Mouse (Mus musculus) MEL (cell line): ENCODE measurements at regions not wholly inside any gene's neighbourhood (a gene's known extent, or its start where the extent isn't known, plus 50 kb on each side); places are given as distances from the start of the nearest gene placed in this dataset.
A peak's percentile ranks its signal among the peaks of the same experiment; 100 is the strongest.
"Not testable (repeated sequence)": the region's sequence is repeated elsewhere in the genome, so short reads cannot be mapped to it uniquely, and the experiment has no call there.

ENCODE experiments used
- DNase-seq: peaks from one replicate; pipeline ENCODE4 v3.0.0; 2011; ENCODE audit warnings: low read depth, low spot score
- H3K27ac ChIP-seq: 2 replicates; pipeline ENCODE4 v1.5.1; 2012; ENCODE audit warnings: low read depth, mild to moderate bottlenecking, control low read depth, low read length, moderate library complexity; ENCODE audit not compliant: control insufficient read depth
- H3K27me3 ChIP-seq, 2 experiments: fragments of 150-350 bp in 1 of 2; sonication (generic) in 1 of 2; 2 replicates each; pipeline ENCODE4 v1.6.1; 2012; ENCODE audit warnings: low read length in 2 of 2, mild to moderate bottlenecking in 2 of 2, improper control_type of control experiment in 1 of 2, moderate library complexity in 1 of 2; ENCODE audit not compliant: insufficient read depth in 2 of 2, control insufficient read depth in 1 of 2
- H3K36me3 ChIP-seq, 2 experiments: 2 replicates each; pipeline ENCODE4 v1.6.1; 2012 to 2014; ENCODE audit warnings: low read length in 2 of 2, improper control_type of control experiment in 1 of 2, inconsistent platforms in 1 of 2, mild to moderate bottlenecking in 1 of 2; ENCODE audit not compliant: insufficient read depth in 2 of 2, control insufficient read depth in 1 of 2
- H3K4me1 ChIP-seq, 2 experiments: fragments of 150-350 bp in 1 of 2; sonication (generic) in 1 of 2; 2 replicates each; pipeline ENCODE4 v1.6.1; 2012; ENCODE audit warnings: low read length in 2 of 2, improper control_type of control experiment in 1 of 2, mild to moderate bottlenecking in 1 of 2; ENCODE audit not compliant: insufficient read depth in 2 of 2, control insufficient read depth in 1 of 2
- H3K4me3 ChIP-seq, 2 experiments: fragments of 150-350 bp in 1 of 2; sonication (generic) in 1 of 2; 2 replicates each; pipeline ENCODE4 v1.5.1; 2012; ENCODE audit warnings: low read depth in 2 of 2, low read length in 2 of 2, mild to moderate bottlenecking in 2 of 2, moderate library complexity in 2 of 2, control low read depth in 1 of 2, improper control_type of control experiment in 1 of 2; ENCODE audit not compliant: control insufficient read depth in 1 of 2, insufficient read depth in 1 of 2
- H3K79me2 ChIP-seq: 2 replicates; pipeline ENCODE4 v1.6.1; 2012; ENCODE audit warnings: mild to moderate bottlenecking, low read length, moderate library complexity; ENCODE audit not compliant: control insufficient read depth, poor library complexity, insufficient read depth
- H3K9ac ChIP-seq: 2 replicates; pipeline ENCODE4 v1.6.1; 2012; ENCODE audit warnings: low read depth, mild to moderate bottlenecking, control low read depth, low read length, moderate library complexity; ENCODE audit not compliant: control insufficient read depth, poor library complexity, severe bottlenecking
- H3K9me3 ChIP-seq: fragments of 150-350 bp; sonication (generic); replicated peaks from 2 replicates; pipeline ENCODE4 v1.6.1; 2012; ENCODE audit warnings: mild to moderate bottlenecking, low read length, improper control_type of control experiment, moderate library complexity; ENCODE audit not compliant: insufficient read depth
- EP300 ChIP-seq, 2 experiments: IDR thresholded peaks; 2 replicates each; pipeline ENCODE4 v1.6.1; 2011; ENCODE audit warnings: improper control_type of control experiment in 2 of 2, low read length in 2 of 2, low read depth in 1 of 2, mild to moderate bottlenecking in 1 of 2
- ETS1 ChIP-seq: IDR thresholded peaks from 2 replicates; pipeline ENCODE4 v1.6.1; 2012; ENCODE audit warnings: low read depth, mild to moderate bottlenecking, inconsistent platforms, low read length, improper control_type of control experiment, moderate library complexity
- GATA1 ChIP-seq: IDR thresholded peaks from 2 replicates; pipeline ENCODE4 v1.6.1; 2011; ENCODE audit warnings: low read depth, low read length, improper control_type of control experiment
- MYC ChIP-seq: IDR thresholded peaks from 2 replicates; pipeline ENCODE4 v1.6.1; 2011; ENCODE audit warnings: low read depth, mild to moderate bottlenecking, low read length, improper control_type of control experiment, moderate library complexity
- RCOR1 ChIP-seq: IDR thresholded peaks from 2 replicates; pipeline ENCODE4 v1.6.1; 2012; ENCODE audit warnings: low read depth, mild to moderate bottlenecking, inconsistent platforms, low read length, improper control_type of control experiment
- TCF12 ChIP-seq: IDR thresholded peaks from 2 replicates; pipeline ENCODE4 v1.6.1; 2014; ENCODE audit warnings: low read depth, mild to moderate bottlenecking, inconsistent platforms, low read length, improper control_type of control experiment, moderate library complexity
- ZC3H11A ChIP-seq: IDR thresholded peaks from 2 replicates; pipeline ENCODE4 v1.6.1; 2012; ENCODE audit warnings: low read depth, mild to moderate bottlenecking, inconsistent platforms, low read length, improper control_type of control experiment
- ZKSCAN1 ChIP-seq: IDR thresholded peaks from 2 replicates; pipeline ENCODE4 v1.6.1; 2012; ENCODE audit warnings: low read depth, mild to moderate bottlenecking, inconsistent platforms, low read length, improper control_type of control experiment, moderate library complexity

DNA sequence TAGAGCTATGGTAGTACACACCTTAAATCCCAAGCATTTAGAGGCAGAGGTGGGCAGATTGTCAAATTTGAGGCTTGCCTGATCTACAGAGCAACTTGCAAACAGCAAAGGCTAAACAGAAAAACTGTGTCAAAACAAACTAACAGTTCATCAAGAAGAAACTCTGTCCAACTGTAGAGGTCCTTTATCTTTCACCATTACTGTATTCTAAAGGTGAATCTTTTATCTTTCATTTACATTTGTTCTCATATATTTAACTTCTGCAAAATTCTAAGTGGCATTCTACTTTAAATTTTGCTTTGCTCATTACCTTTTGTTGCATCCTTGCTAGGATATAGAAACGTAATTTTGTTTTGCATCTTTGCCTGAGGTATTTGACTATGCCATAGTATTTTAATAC lies 967.5 kb upstream of the Cntn5 start (continued):
- TF ChIP-seq ZC3H11A: no peak
- TF ChIP-seq EP300 (IDR thresholded peaks at IDR 0.05; ENCODE audit: low read depth in 1 of 2, low read length in 2 of 2): peak; percentile 95 to 98
- TF ChIP-seq MYC: 0 out of 2 replicates have a peak, but pooled peaks have one; percentile 34

DNA sequence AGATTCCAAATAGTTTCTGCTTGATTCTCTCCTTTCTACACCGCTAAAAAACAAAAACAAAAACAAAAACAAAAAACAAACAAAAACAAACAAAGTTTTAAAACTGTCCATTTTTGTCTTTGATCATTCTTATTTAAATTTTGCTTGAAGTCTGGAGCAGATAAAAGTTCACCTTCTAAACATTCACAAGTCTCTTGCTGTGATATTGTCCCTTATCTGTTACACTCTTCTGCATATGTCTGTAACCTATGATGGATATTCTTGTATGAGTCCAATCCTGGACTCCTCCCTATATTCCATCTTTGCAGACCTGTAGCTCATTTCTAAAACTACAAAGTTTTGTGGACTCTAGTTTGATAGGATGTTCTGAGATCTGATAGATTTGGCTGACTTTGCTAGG lies 966.9 kb upstream of the Cntn5 start:
- H3K27ac ChIP-seq: no peak overlapping the region
- H3K36me3 ChIP-seq: peaks cover 0 to 12% of the 10 kb centered on the region in 2 experiments; a peak in 2 of 4 replicates
- H3K9me3 ChIP-seq: no peaks in the 10 kb centered on the region
- TF ChIP-seq TCF12: peak; percentile 60
- peak; percentile 81 for TF ChIP-seq GATA1
- peak; percentile 43; the same call in 1 of the 2 replicates for TF ChIP-seq RCOR1
- TF ChIP-seq ZC3H11A: no peak
- no peak for TF ChIP-seq ZKSCAN1
- TF ChIP-seq EP300 (IDR thresholded peaks at IDR 0.05; ENCODE audit: low read depth in 1 of 2, low read length in 2 of 2): peak; percentile 65 to 79
- DNase-seq: peak; percentile 53
- no peak overlapping the region for H3K9ac ChIP-seq
- H3K4me1 ChIP-seq: peaks cover 3 to 17% of the 10 kb centered on the region in 2 experiments
- no peaks in the 10 kb centered on the region for H3K79me2 ChIP-seq
- no peak overlapping the region for H3K4me3 ChIP-seq
- no peaks in the 10 kb centered on the region for H3K27me3 ChIP-seq

- not testable (repeated sequence) for H3K27me3 ChIP-seq, H3K4me1 ChIP-seq, H3K4me3 ChIP-seq, H3K79me2 ChIP-seq, H3K27ac ChIP-seq, H3K9me3 ChIP-seq, H3K36me3 ChIP-seq, H3K9ac ChIP-seq
- DNase-seq: peak; percentile 51
- peak; percentile 65 to 66; a peak in 3 of 4 replicates for TF ChIP-seq EP300 (IDR thresholded peaks at IDR 0.05; ENCODE audit: low read depth in 1 of 2, low read length in 2 of 2)
- peak; percentile 30; the same call in 1 of the 2 replicates for TF ChIP-seq ETS1
- TF ChIP-seq GATA1: peak; percentile 69
These were observed 944.1 kb upstream of the Cntn5 start for GRCm38 (mm10) chr9:11848692-11849091.
